ENCODE assay signal across 9 mouse cellular contexts in genomic region chr17:27938121-27938754, GRCm38 (mm10). TPM values are rescaled to one million over a fixed set of nuclear protein-coding genes. Genes with fewer than 3 reads are reported as not detected.
DNase-seq lines count a peak whose midpoint lies in the region; ATAC-seq and TF ChIP-seq lines count a peak whose summit lies in the region.
"Had no signal": no experiment of that assay in that cellular context is flagged by ENCODE, and none has a peak within 500 bp of the region (broad histone marks: within the 10 kb centered on the region; RNA-seq: fewer than 3 reads in every experiment).

No protein-coding gene starts in this region.

- no peak for TF ChIP-seq CTCF in liver, adult 2 months (IDR thresholded peaks at IDR 0.05; ENCODE audit: low read depth, low read length)

- no peaks in the 10 kb centered on the region for H3K27me3 ChIP-seq in liver, adult 2 months (ENCODE audit: control insufficient read depth, insufficient read depth, low read length)
- H3K27me3 ChIP-seq in liver, embryonic 11.5 days (replicated peaks; ENCODE audit: control insufficient read depth, insufficient read depth, low read length), result no peaks in the 10 kb centered on the region
- no peaks in the 10 kb centered on the region for H3K27me3 ChIP-seq in limb, embryonic 13.5 days
- H3K27me3 ChIP-seq in stomach, embryonic 16.5 days (ENCODE audit: control insufficient read depth, insufficient read depth, low read length), result no peaks in the 10 kb centered on the region

- H3K9ac ChIP-seq in liver, adult 2 months (ENCODE audit: low read depth, low read length), result peak overlapping the region; percentile 37; the same call in 1 of the 2 replicates
- H3K9ac ChIP-seq in liver, embryonic 11.5 days (ENCODE audit: low read depth, low read length), result no peak overlapping the region
- H3K9ac ChIP-seq in limb, embryonic 13.5 days, result peak overlapping the region; percentile 43; the same call in 1 of the 2 replicates
- no peak overlapping the region for H3K9ac ChIP-seq in stomach, embryonic 16.5 days (ENCODE audit: low read length)

- no peak overlapping the region for H3K4me3 ChIP-seq in liver, adult 2 months (ENCODE audit: insufficient read depth, low read depth, low read length)
- no peak overlapping the region for H3K4me3 ChIP-seq in liver, embryonic 11.5 days (ENCODE audit: low read depth, low read length)
- no peak overlapping the region for H3K4me3 ChIP-seq in limb, embryonic 13.5 days
- H3K4me3 ChIP-seq in stomach, embryonic 16.5 days (replicated peaks; ENCODE audit: low read length), result no peak overlapping the region
- H3K4me3 ChIP-seq: layer of hippocampus, adult 2 months had no signal

- no peak for ATAC-seq in cerebellum, adult (ENCODE audit: insufficient number of reproducible peaks, low FRiP score, low TSS enrichment)
- no peak for ATAC-seq in liver, embryonic 11.5 days (replicated peaks; ENCODE audit: low FRiP score)
- no peak for ATAC-seq in limb, embryonic 13.5 days (ENCODE audit: low FRiP score, low read depth)
- ATAC-seq in stomach, embryonic 16.5 days (ENCODE audit: insufficient read depth, low FRiP score), result no peak

- no peak overlapping the region for H3K4me2 ChIP-seq in liver, embryonic 11.5 days
- H3K4me2 ChIP-seq in limb, embryonic 13.5 days (replicated peaks), result 0 out of 2 replicates have a peak overlapping the region, but pooled peaks have one; percentile 9
- H3K4me2 ChIP-seq in stomach, embryonic 16.5 days (ENCODE audit: low read depth, low read length), result no peak overlapping the region

- DNase-seq in cerebellum, adult 18-20 months, result peak; percentile 21 to 26
- DNase-seq in liver, adult 2 months (ENCODE audit: extremely low read depth, low read depth, low spot score), result peak; percentile 33
- DNase-seq in liver, embryonic 11.5 days (ENCODE audit: low spot score), result no peak
- DNase-seq in urinary bladder, postnatal 36 days (ENCODE audit: low spot score in 2 of 2), result no peak
- DNase-seq in frontal cortex, postnatal 25 days (ENCODE audit: low spot score in 2 of 2), result no peak

- peaks cover 30% of the 10 kb centered on the region for H3K79me2 ChIP-seq in liver, adult 2 months (ENCODE audit: control insufficient read depth, insufficient read depth, low read length)

- peaks cover 11% of the 10 kb centered on the region for H3K4me1 ChIP-seq in liver, adult 2 months (ENCODE audit: control insufficient read depth, insufficient read depth, low read length)
- peaks cover 8% of the 10 kb centered on the region for H3K4me1 ChIP-seq in liver, embryonic 11.5 days (replicated peaks; ENCODE audit: control insufficient read depth, insufficient read depth, low read length)
- H3K4me1 ChIP-seq in limb, embryonic 13.5 days, result peaks cover 66% of the 10 kb centered on the region
- H3K4me1 ChIP-seq in stomach, embryonic 16.5 days (ENCODE audit: control insufficient read depth, insufficient read depth, low read length), result peaks cover 50% of the 10 kb centered on the region

- H3K9me3 ChIP-seq in liver, embryonic 11.5 days (ENCODE audit: control insufficient read depth, low read length), result no peaks in the 10 kb centered on the region
- no peaks in the 10 kb centered on the region for H3K9me3 ChIP-seq in limb, embryonic 13.5 days
- H3K9me3 ChIP-seq in stomach, embryonic 16.5 days (replicated peaks; ENCODE audit: control insufficient read depth, low read length), result no peaks in the 10 kb centered on the region

- WGBS in liver, adult 2 months, result 75% methylated on average over 12 of the region's 12 CpGs
- 73% methylated on average over 12 of the region's 12 CpGs for WGBS in liver, embryonic 11.5 days
- WGBS in limb, embryonic 13.5 days, result 43% methylated on average over 12 of the region's 12 CpGs
- WGBS in stomach, embryonic 16.5 days, result 54% methylated on average over 12 of the region's 12 CpGs

- TF ChIP-seq POLR2A in liver, adult 2 months (IDR thresholded peaks at IDR 0.05; ENCODE audit: extremely low read depth, insufficient read depth, low read length), result no peak

- peak overlapping the region; percentile 37 for H3K27ac ChIP-seq in liver, adult 2 months (replicated peaks; ENCODE audit: insufficient read depth, low read depth, low read length)
- no peak overlapping the region for H3K27ac ChIP-seq in liver, embryonic 11.5 days (ENCODE audit: low read depth, low read length)
- peak overlapping the region; percentile 64; the same call in 1 of the 2 replicates for H3K27ac ChIP-seq in limb, embryonic 13.5 days
- H3K27ac ChIP-seq in stomach, embryonic 16.5 days (ENCODE audit: low read length), result peak overlapping the region; percentile 46

- H3K36me3 ChIP-seq in liver, adult 2 months (ENCODE audit: control insufficient read depth, insufficient read depth, low read length), result no peaks in the 10 kb centered on the region
- H3K36me3 ChIP-seq in liver, embryonic 11.5 days (ENCODE audit: control insufficient read depth, insufficient read depth, low read length), result no peaks in the 10 kb centered on the region
- H3K36me3 ChIP-seq in limb, embryonic 13.5 days, result 0 out of 2 replicates have a peak, but pooled peaks cover 4% of the 10 kb centered on the region
- no peaks in the 10 kb centered on the region for H3K36me3 ChIP-seq in stomach, embryonic 16.5 days (ENCODE audit: control insufficient read depth, insufficient read depth, low read length)

RNA-seq across cellular contexts. Expression of gene Taf11, which starts 28.6 kb away (rescaled TPM):
- total RNA-seq in liver, adult 2 months (2014; rRNA removed), result 7.8 and 8.9 TPM in 2 replicates
- 5.1 and 6.0 TPM in 2 replicates for polyA plus RNA-seq in liver, adult 2 months (2012; rRNA removed)
- polyA plus RNA-seq in liver, embryonic 11.5 days (2014; fragmentation: Nextera tagmentation; extraction: Ambion mirVana), result 61.0 and 70.0 TPM in 2 replicates
- polyA plus RNA-seq in limb, embryonic 13.5 days (2015; fragmentation: Nextera tagmentation; extraction: Ambion mirVana), result 81.0 and 90.6 TPM in 2 replicates
- polyA plus RNA-seq in stomach, embryonic 16.5 days (2015; fragmentation: Nextera tagmentation; extraction: Ambion mirVana), result 50.9 and 57.8 TPM in 2 replicates

RNA-seq across cellular contexts. Expression of gene Anks1, which starts 29.1 kb away (rescaled TPM):
- total RNA-seq in liver, adult 2 months (2014; rRNA removed), result 8.8 and 9.0 TPM in 2 replicates
- 9.4 and 10.0 TPM in 2 replicates for polyA plus RNA-seq in liver, adult 2 months (2012; rRNA removed)
- 8.3 and 8.9 TPM in 2 replicates for polyA plus RNA-seq in liver, embryonic 11.5 days (2014; fragmentation: Nextera tagmentation; extraction: Ambion mirVana)
- 14.1 and 16.5 TPM in 2 replicates for polyA plus RNA-seq in limb, embryonic 13.5 days (2015; fragmentation: Nextera tagmentation; extraction: Ambion mirVana)
- 14.5 and 15.3 TPM in 2 replicates for polyA plus RNA-seq in stomach, embryonic 16.5 days (2015; fragmentation: Nextera tagmentation; extraction: Ambion mirVana)

Comparison
In these comparisons a context has a peak if more than half of its experiments do, and no peak if none do; other contexts are left out.
1. DNase-seq: peak in cerebellum, adult 18-20 months (2 of 2) and liver, adult 2 months (single experiment); none in liver, embryonic 11.5 days (single experiment), urinary bladder, postnatal 36 days (0 of 2) and frontal cortex, postnatal 25 days (0 of 2).
2. H3K9ac ChIP-seq: peak in liver, adult 2 months (single experiment) and limb, embryonic 13.5 days (single experiment); none in liver, embryonic 11.5 days (single experiment) and stomach, embryonic 16.5 days (single experiment).